Mouse (Mus musculus): ENCODE data around the gene Rnf187. TPM values are rescaled to one million over a fixed set of nuclear protein-coding genes. Genes with fewer than 3 reads are reported as not detected.

Gene Rnf187
- polyA plus RNA-seq, 1 experiment from 2014 or later, result 550 TPM

GRCm38 (mm10) chr11:58979183-58979582, 40.5 kb upstream of the Rnf187 start:
- WGBS, result 81% methylated on average over 3 of the region's 3 CpGs
- Histone ChIP-seq H3K9me3 (replicated peaks; ENCODE audit: control insufficient read depth, low read length, poor library complexity, severe bottlenecking) (no peaks in the 10 kb centered on the region), H3K4me1 (ENCODE audit: control insufficient read depth, insufficient read depth, low read length) (peaks cover 49% of the 10 kb centered on the region), H3K4me3 (ENCODE audit: low read depth, low read length) (peak overlapping the region; percentile 97), H3K27me3 (ENCODE audit: control insufficient read depth, insufficient read depth, low read depth, low read length) (no peaks in the 10 kb centered on the region), H3K9ac (ENCODE audit: low read depth, low read length) (peak overlapping the region; percentile 13; the same call in 1 of the 2 replicates), H3K4me2 (ENCODE audit: low read length) (peak overlapping the region; percentile 98), H3K36me3 (ENCODE audit: control insufficient read depth, insufficient read depth, low read length) (peaks cover 15% of the 10 kb centered on the region), H3K27ac (ENCODE audit: low read length) (no peak overlapping the region)
- no peak for ATAC-seq

GRCm38 (mm10) chr11:58978706-58979030, 40.0 kb upstream of the Rnf187 start:
- Histone ChIP-seq H3K4me2 (ENCODE audit: low read length) (peak overlapping the region; percentile 98), H3K9ac (ENCODE audit: low read depth, low read length) (peak overlapping the region; percentile 92), H3K9me3 (replicated peaks; ENCODE audit: control insufficient read depth, low read length, poor library complexity, severe bottlenecking) (no peaks in the 10 kb centered on the region), H3K4me3 (ENCODE audit: low read depth, low read length) (peak overlapping the region; percentile 97), H3K4me1 (ENCODE audit: control insufficient read depth, insufficient read depth, low read length) (peaks cover 49% of the 10 kb centered on the region), H3K36me3 (ENCODE audit: control insufficient read depth, insufficient read depth, low read length) (peaks cover 12% of the 10 kb centered on the region), H3K27me3 (ENCODE audit: control insufficient read depth, insufficient read depth, low read depth, low read length) (no peaks in the 10 kb centered on the region), H3K27ac (ENCODE audit: low read length) (no peak overlapping the region)
- WGBS, result 5% methylated on average over 5 of the region's 5 CpGs
- no peak; the same call in 1 of the 2 replicates for ATAC-seq

GRCm38 (mm10) chr11:58978027-58978705, 39.5 kb upstream of the Rnf187 start, which contains the start of gene Trim11:
Trim11 (plus strand) TSS chr11:58978093.
- Histone ChIP-seq H3K4me1 (ENCODE audit: control insufficient read depth, insufficient read depth, low read length) (peaks cover 49% of the 10 kb centered on the region), H3K4me3 (ENCODE audit: low read depth, low read length) (peak within 1 kb of the TSS; percentile 97), H3K4me2 (ENCODE audit: low read length) (peak within 1 kb of the TSS; percentile 98), H3K36me3 (ENCODE audit: control insufficient read depth, insufficient read depth, low read length) (peaks cover 11% of the 10 kb centered on the region), H3K27me3 (ENCODE audit: control insufficient read depth, insufficient read depth, low read depth, low read length) (no peaks in the 10 kb centered on the region), H3K9ac (ENCODE audit: low read depth, low read length) (peak within 1 kb of the TSS; percentile 92), H3K9me3 (replicated peaks; ENCODE audit: control insufficient read depth, low read length, poor library complexity, severe bottlenecking) (no peaks in the 10 kb centered on the region), H3K27ac (ENCODE audit: low read length) (peak within 1 kb of the TSS; percentile 66)
- ATAC-seq, result peak; percentile 88
- under 1% methylated on average over 64 of the region's 64 CpGs for WGBS

- Histone ChIP-seq H3K36me3 (ENCODE audit: control insufficient read depth, insufficient read depth, low read length) (peaks cover 6% of the 10 kb centered on the region; the same call in 1 of the 2 replicates), H3K9me3 (replicated peaks; ENCODE audit: control insufficient read depth, low read length, poor library complexity, severe bottlenecking) (no peaks in the 10 kb centered on the region), H3K27me3 (ENCODE audit: control insufficient read depth, insufficient read depth, low read depth, low read length) (no peaks in the 10 kb centered on the region), H3K4me1 (ENCODE audit: control insufficient read depth, insufficient read depth, low read length) (peaks cover 49% of the 10 kb centered on the region), H3K4me2 (ENCODE audit: low read length) (peak overlapping the region; percentile 98), H3K4me3 (ENCODE audit: low read depth, low read length) (peak overlapping the region; percentile 97), H3K9ac (ENCODE audit: low read depth, low read length) (peak overlapping the region; percentile 92), H3K27ac (ENCODE audit: low read length) (peak overlapping the region; percentile 66)
- ATAC-seq, result peak; percentile 49
- under 1% methylated on average over 21 of the region's 21 CpGs for WGBS
These were observed 38.9 kb upstream of the Rnf187 start for GRCm38 (mm10) chr11:58977607-58978026.

GRCm38 (mm10) chr11:58977150-58977549, 38.4 kb upstream of the Rnf187 start:
- Histone ChIP-seq H3K4me1 (ENCODE audit: control insufficient read depth, insufficient read depth, low read length) (peaks cover 48% of the 10 kb centered on the region), H3K27me3 (ENCODE audit: control insufficient read depth, insufficient read depth, low read depth, low read length) (no peaks in the 10 kb centered on the region), H3K4me3 (ENCODE audit: low read depth, low read length) (peak overlapping the region; percentile 97), H3K9ac (ENCODE audit: low read depth, low read length) (peak overlapping the region; percentile 92), H3K9me3 (replicated peaks; ENCODE audit: control insufficient read depth, low read length, poor library complexity, severe bottlenecking) (no peaks in the 10 kb centered on the region), H3K4me2 (ENCODE audit: low read length) (peak overlapping the region; percentile 98), H3K36me3 (ENCODE audit: control insufficient read depth, insufficient read depth, low read length) (peaks cover 4% of the 10 kb centered on the region; the same call in 1 of the 2 replicates), H3K27ac (ENCODE audit: low read length) (no peak overlapping the region)
- WGBS, result under 1% methylated on average over 29 of the region's 29 CpGs
- no peak for ATAC-seq

GRCm38 (mm10) chr11:58974414-58974813, 35.7 kb upstream of the Rnf187 start:
- no peaks in the 10 kb centered on the region for H3K27me3 ChIP-seq (ENCODE audit: control insufficient read depth, insufficient read depth, low read depth, low read length)
- 88% methylated on average over 3 of the region's 3 CpGs for WGBS
- H3K4me1 ChIP-seq (ENCODE audit: control insufficient read depth, insufficient read depth, low read length), result peaks cover 23% of the 10 kb centered on the region
- ATAC-seq, result no peak
- no peaks in the 10 kb centered on the region for H3K9me3 ChIP-seq (replicated peaks; ENCODE audit: control insufficient read depth, low read length, poor library complexity, severe bottlenecking)
- no peak overlapping the region for H3K4me2 ChIP-seq (ENCODE audit: low read length)
- no peak overlapping the region for H3K4me3 ChIP-seq (ENCODE audit: low read depth, low read length)
- H3K27ac ChIP-seq (ENCODE audit: low read length), result no peak overlapping the region
- no peak overlapping the region for H3K9ac ChIP-seq (ENCODE audit: low read depth, low read length)
- H3K36me3 ChIP-seq (ENCODE audit: control insufficient read depth, insufficient read depth, low read length), result peaks cover 3% of the 10 kb centered on the region; the same call in 1 of the 2 replicates

- H3K9me3 ChIP-seq (replicated peaks; ENCODE audit: control insufficient read depth, low read length, poor library complexity, severe bottlenecking), result no peaks in the 10 kb centered on the region
- WGBS, result 89% methylated on average over 3 of the region's 3 CpGs
- no peak for ATAC-seq
These were observed 33.1 kb upstream of the Rnf187 start for GRCm38 (mm10) chr11:58971796-58972195.

GRCm38 (mm10) chr11:58970831-58971530, 32.3 kb upstream of the Rnf187 start:
- H3K27ac ChIP-seq (ENCODE audit: low read length), result no peak overlapping the region
- H3K4me1 ChIP-seq (ENCODE audit: control insufficient read depth, insufficient read depth, low read length), result peaks cover 8% of the 10 kb centered on the region
- no peaks in the 10 kb centered on the region for H3K9me3 ChIP-seq (replicated peaks; ENCODE audit: control insufficient read depth, low read length, poor library complexity, severe bottlenecking)
- no peak overlapping the region for H3K9ac ChIP-seq (ENCODE audit: low read depth, low read length)
- H3K4me3 ChIP-seq (ENCODE audit: low read depth, low read length), result no peak overlapping the region
- H3K4me2 ChIP-seq (ENCODE audit: low read length), result no peak overlapping the region
- H3K27me3 ChIP-seq (ENCODE audit: control insufficient read depth, insufficient read depth, low read depth, low read length), result no peaks in the 10 kb centered on the region
- H3K36me3 ChIP-seq (ENCODE audit: control insufficient read depth, insufficient read depth, low read length), result peaks cover 3% of the 10 kb centered on the region; the same call in 1 of the 2 replicates
- no peak for ATAC-seq
- WGBS, result 93% methylated on average over 21 of the region's 21 CpGs

More at GRCm38 (mm10) chr11:58971796-58972195, 33.1 kb upstream of the Rnf187 start:
- Histone ChIP-seq H3K9ac (ENCODE audit: low read depth, low read length) (no peak overlapping the region), H3K4me1 (ENCODE audit: control insufficient read depth, insufficient read depth, low read length) (peaks cover 11% of the 10 kb centered on the region), H3K27ac (ENCODE audit: low read length) (no peak overlapping the region), H3K4me3 (ENCODE audit: low read depth, low read length) (no peak overlapping the region), H3K27me3 (ENCODE audit: control insufficient read depth, insufficient read depth, low read depth, low read length) (no peaks in the 10 kb centered on the region), H3K36me3 (ENCODE audit: control insufficient read depth, insufficient read depth, low read length) (peaks cover 3% of the 10 kb centered on the region; the same call in 1 of the 2 replicates), H3K4me2 (ENCODE audit: low read length) (no peak overlapping the region)

GRCm38 (mm10) chr11:58969659-58970058, 30.9 kb upstream of the Rnf187 start:
- ATAC-seq, result no peak
- Histone ChIP-seq H3K9me3 (replicated peaks; ENCODE audit: control insufficient read depth, low read length, poor library complexity, severe bottlenecking) (no peaks in the 10 kb centered on the region), H3K4me3 (ENCODE audit: low read depth, low read length) (no peak overlapping the region), H3K27ac (ENCODE audit: low read length) (no peak overlapping the region), H3K27me3 (ENCODE audit: control insufficient read depth, insufficient read depth, low read depth, low read length) (no peaks in the 10 kb centered on the region), H3K36me3 (ENCODE audit: control insufficient read depth, insufficient read depth, low read length) (peaks cover 3% of the 10 kb centered on the region; the same call in 1 of the 2 replicates), H3K9ac (ENCODE audit: low read depth, low read length) (no peak overlapping the region), H3K4me1 (ENCODE audit: control insufficient read depth, insufficient read depth, low read length) (no peaks in the 10 kb centered on the region), H3K4me2 (ENCODE audit: low read length) (no peak overlapping the region)
- 79% methylated on average over 6 of the region's 6 CpGs for WGBS

All from midbrain, embryonic 16.5 days (tissue).